Mouse (Mus musculus) megakaryocyte, embryonic 14.5 days (primary cell): ENCODE measurements at regions not wholly inside any gene's neighbourhood (a gene's known extent, or its start where the extent isn't known, plus 50 kb on each side); places are given as distances from the start of the nearest gene placed in this dataset.

Source experiments
- FLI1 ChIP-seq: IDR thresholded peaks from 2 replicates; pipeline ENCODE4 v1.6.1; 2012; ENCODE audit warnings: low read length, inconsistent platforms, mixed read lengths
- GATA1 ChIP-seq: IDR thresholded peaks from 3 replicates; pipeline ENCODE4 v1.6.1; 2012; ENCODE audit warnings: mixed read lengths, low read length, inconsistent platforms, borderline replicate concordance

DNA sequence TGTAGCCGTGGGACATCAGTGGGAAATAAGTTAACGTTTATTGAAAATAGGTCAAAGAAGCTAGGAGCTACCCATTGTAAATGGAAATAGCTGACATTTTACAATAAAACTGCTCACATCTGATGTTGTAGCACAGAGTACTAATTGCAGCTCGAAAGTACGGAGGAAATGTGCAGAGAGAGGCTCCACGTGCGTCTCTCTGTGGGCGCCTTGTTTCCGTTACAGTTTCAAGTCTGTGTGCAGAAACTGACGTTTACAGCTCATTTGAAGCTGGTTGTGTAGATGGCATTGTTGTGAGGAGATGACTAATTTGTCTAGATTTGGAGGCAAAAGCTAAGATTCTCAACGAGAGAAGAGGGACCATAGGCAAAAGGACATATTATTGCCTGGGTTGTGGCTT, 78.4 kb upstream of the Stard3nl start:
- TF ChIP-seq GATA1 (no peak), FLI1 (no peak)
